Comparison of ENCODE assay signal across 10 mouse cellular contexts in genomic region chr7:68285851-68286298, GRCm38 (mm10). TPM values are rescaled to one million over a fixed set of nuclear protein-coding genes. Genes with fewer than 3 reads are reported as not detected.
DNase-seq lines count a peak whose midpoint lies in the region; ATAC-seq and TF ChIP-seq lines count a peak whose summit lies in the region.
"Had no signal": no experiment of that assay in that cellular context is flagged by ENCODE, and none has a peak within 500 bp of the region (broad histone marks: within the 10 kb centered on the region; RNA-seq: fewer than 3 reads in every experiment).

No protein-coding gene starts in this region.

- H3K9ac ChIP-seq in lung, postnatal 0 days (replicated peaks; ENCODE audit: low read depth): no peak overlapping the region
- no peak overlapping the region for H3K9ac ChIP-seq in embryonic facial prominence, embryonic 14.5 days (ENCODE audit: low read depth, low read length)
- H3K9ac ChIP-seq in limb, embryonic 12.5 days (replicated peaks): no peak overlapping the region
- H3K9ac ChIP-seq: forebrain, embryonic 13.5 days had no signal

- H3K4me1 ChIP-seq in lung, postnatal 0 days (ENCODE audit: insufficient read depth, low read depth, low read length): no peaks in the 10 kb centered on the region
- peaks cover 10% of the 10 kb centered on the region for H3K4me1 ChIP-seq in embryonic facial prominence, embryonic 14.5 days (ENCODE audit: control insufficient read depth, insufficient read depth, low read length)
- H3K4me1 ChIP-seq in limb, embryonic 12.5 days (replicated peaks): peaks cover 19% of the 10 kb centered on the region
- H3K4me1 ChIP-seq: forebrain, embryonic 13.5 days had no signal

- H3K36me3 ChIP-seq in lung, postnatal 0 days (ENCODE audit: insufficient read depth, low read length): no peaks in the 10 kb centered on the region
- no peaks in the 10 kb centered on the region for H3K36me3 ChIP-seq in embryonic facial prominence, embryonic 14.5 days (ENCODE audit: control insufficient read depth, insufficient read depth, low read length)
- no peaks in the 10 kb centered on the region for H3K36me3 ChIP-seq in limb, embryonic 12.5 days

- H3K9me3 ChIP-seq in lung, postnatal 0 days (ENCODE audit: low read length): no peaks in the 10 kb centered on the region
- H3K9me3 ChIP-seq in embryonic facial prominence, embryonic 14.5 days (ENCODE audit: control insufficient read depth, low read length): no peaks in the 10 kb centered on the region
- H3K9me3 ChIP-seq in limb, embryonic 12.5 days: no peaks in the 10 kb centered on the region
- H3K9me3 ChIP-seq: forebrain, embryonic 13.5 days had no signal

- peak; percentile 43; the same call in 1 of the 2 replicates for ATAC-seq in lung, postnatal 0 days
- ATAC-seq in embryonic facial prominence, embryonic 14.5 days (ENCODE audit: low read depth): peak; percentile 73
- peak; percentile 71; the same call in 1 of the 2 replicates for ATAC-seq in limb, embryonic 12.5 days (ENCODE audit: insufficient number of reproducible peaks, insufficient read depth, low FRiP score, low TSS enrichment, low read depth)
- ATAC-seq in megakaryocyte-erythroid progenitor cell, adult 5-6 weeks (replicated peaks; ENCODE audit: low FRiP score, low TSS enrichment, poor library complexity, severe bottlenecking): no peak
- ATAC-seq: forebrain, embryonic 13.5 days had no signal

- WGBS in lung, postnatal 0 days: 38% methylated on average over 8 of the region's 8 CpGs
- WGBS in embryonic facial prominence, embryonic 14.5 days: 14% methylated on average over 8 of the region's 8 CpGs
- 21% methylated on average over 8 of the region's 8 CpGs for WGBS in limb, embryonic 12.5 days

- H3K27me3 ChIP-seq in lung, postnatal 0 days (replicated peaks; ENCODE audit: insufficient read depth, low read length): no peaks in the 10 kb centered on the region
- H3K27me3 ChIP-seq in embryonic facial prominence, embryonic 14.5 days (replicated peaks; ENCODE audit: control insufficient read depth, insufficient read depth, low read length): no peaks in the 10 kb centered on the region
- H3K27me3 ChIP-seq in limb, embryonic 12.5 days: no peaks in the 10 kb centered on the region
- H3K27me3 ChIP-seq: forebrain, embryonic 13.5 days had no signal

- H3K27ac ChIP-seq in lung, postnatal 0 days (ENCODE audit: low read length): no peak overlapping the region
- peak overlapping the region; percentile 23; the same call in 1 of the 2 replicates for H3K27ac ChIP-seq in embryonic facial prominence, embryonic 14.5 days (replicated peaks; ENCODE audit: low read depth, low read length)
- peak overlapping the region; percentile 66 for H3K27ac ChIP-seq in limb, embryonic 12.5 days
- H3K27ac ChIP-seq: forebrain, embryonic 13.5 days had no signal

- peak; percentile 42 for DNase-seq in lung, postnatal 0 days (ENCODE audit: low spot score)
- DNase-seq in lung, postnatal 4 days: no peak
- peak; percentile 78 for DNase-seq in embryonic facial prominence, embryonic 14.5 days (ENCODE audit: low spot score)
- peak; percentile 57 for DNase-seq in thymus, postnatal 4 days
- DNase-seq in Muller cell, postnatal 12 days (ENCODE audit: inconsistent ontology term): no peak
- DNase-seq: midbrain, embryonic 14.5 days; retina, postnatal 1 day had no signal

- TF ChIP-seq CTCF in lung, postnatal 0 days (IDR thresholded peaks at IDR 0.05): no peak

- no peak for TF ChIP-seq EP300 in lung, postnatal 0 days (IDR thresholded peaks at IDR 0.05)

- H3K4me3 ChIP-seq in lung, postnatal 0 days (ENCODE audit: low read depth, low read length): no peak overlapping the region
- no peak overlapping the region for H3K4me3 ChIP-seq in embryonic facial prominence, embryonic 14.5 days (ENCODE audit: low read depth, low read length)
- H3K4me3 ChIP-seq in limb, embryonic 12.5 days (replicated peaks): no peak overlapping the region
- H3K4me3 ChIP-seq: forebrain, embryonic 13.5 days had no signal

- H3K4me2 ChIP-seq in lung, postnatal 0 days (replicated peaks; ENCODE audit: low read depth, low read length): no peak overlapping the region
- H3K4me2 ChIP-seq in embryonic facial prominence, embryonic 14.5 days (ENCODE audit: low read depth, low read length): no peak overlapping the region
- no peak overlapping the region for H3K4me2 ChIP-seq in limb, embryonic 12.5 days
- H3K4me2 ChIP-seq: forebrain, embryonic 13.5 days had no signal

RNA-seq across cellular contexts. Expression of gene Fam169b, which starts 12.2 kb away (rescaled TPM):
- polyA plus RNA-seq in lung, postnatal 0 days (2015; fragmentation: Nextera tagmentation; extraction: Ambion mirVana): 0.37 and 0.69 TPM in 2 replicates
- 2.1 and 2.4 TPM in 2 replicates for polyA plus RNA-seq in embryonic facial prominence, embryonic 14.5 days (2014; fragmentation: Nextera tagmentation; extraction: Ambion mirVana)
- polyA plus RNA-seq in limb, embryonic 12.5 days (2016; fragmentation: Nextera tagmentation; extraction: Ambion mirVana): 1.6 and 1.8 TPM in 2 replicates
- total RNA-seq in megakaryocyte-erythroid progenitor cell, adult 5-6 weeks (2014; fragmentation: Nextera tagmentation): 0.87 and 1.9 TPM in 2 replicates
- total RNA-seq in megakaryocyte-erythroid progenitor cell, adult 5-6 weeks (2017): 0.23 TPM in 1 of 2 replicates, not detected in the other
- polyA plus RNA-seq: forebrain, embryonic 13.5 days had no signal

RNA-seq across cellular contexts. Expression of gene Pgpep1l, which starts 21.8 kb away (rescaled TPM):
- not detected in 2 replicates for polyA plus RNA-seq in lung, postnatal 0 days (2015; fragmentation: Nextera tagmentation; extraction: Ambion mirVana)
- 0.54 TPM in 1 of 2 replicates, not detected in the other for polyA plus RNA-seq in embryonic facial prominence, embryonic 14.5 days (2014; fragmentation: Nextera tagmentation; extraction: Ambion mirVana)
- polyA plus RNA-seq in limb, embryonic 12.5 days (2016; fragmentation: Nextera tagmentation; extraction: Ambion mirVana): not detected in 2 replicates
- total RNA-seq in megakaryocyte-erythroid progenitor cell, adult 5-6 weeks (2014; fragmentation: Nextera tagmentation): not detected in 2 replicates
- total RNA-seq in megakaryocyte-erythroid progenitor cell, adult 5-6 weeks (2017): not detected in 2 replicates
- polyA plus RNA-seq: forebrain, embryonic 13.5 days; midbrain, embryonic 14.5 days had no signal

Comparison
In these comparisons a context has a peak if more than half of its experiments do, and no peak if none do; other contexts are left out.
1. DNase-seq: peak in lung, postnatal 0 days (single experiment), embryonic facial prominence, embryonic 14.5 days (single experiment) and thymus, postnatal 4 days (single experiment); none in lung, postnatal 4 days (0 of 2) and Muller cell, postnatal 12 days (single experiment).